Mouse (Mus musculus) heart, postnatal 0 days (tissue): Measurements from ENCODE around the gene Cntnap4. TPM values are rescaled to one million over a fixed set of nuclear protein-coding genes. Genes with fewer than 3 reads are reported as not detected.

ENCODE experiments used
- ATAC-seq: fragments of 200-750 bp; cut with Nextera tagmentation; 2 replicates; pipeline ENCODE4 v1.8.0; 2017; ENCODE audit warnings: low read depth, moderate number of reproducible peaks, moderate library complexity; ENCODE audit not compliant: insufficient read depth
- DNase-seq: peaks from one replicate; pipeline ENCODE4 v3.0.0-alpha.2; 2016; ENCODE audit warnings: low spot score
- H3K27ac ChIP-seq: fragments of 300-500 bp; sonication (generic); 2 replicates; pipeline ENCODE4 v1.5.1; 2014; ENCODE audit warnings: low read depth, mild to moderate bottlenecking
- H3K27me3 ChIP-seq: fragments of 300-500 bp; sonication (generic); 2 replicates; pipeline ENCODE4 v1.6.1; 2014; ENCODE audit warnings: low read length, mixed read lengths; ENCODE audit not compliant: control insufficient read depth, insufficient read depth
- H3K36me3 ChIP-seq: fragments of 300-500 bp; sonication (generic); replicated peaks from 2 replicates; pipeline ENCODE4 v1.6.1; 2014; ENCODE audit warnings: low read length, mixed read lengths; ENCODE audit not compliant: control insufficient read depth, insufficient read depth
- H3K4me1 ChIP-seq: fragments of 300-500 bp; sonication (generic); 2 replicates; pipeline ENCODE4 v1.6.1; 2014; ENCODE audit warnings: antibody characterized with exemption; ENCODE audit not compliant: control insufficient read depth, insufficient read depth
- H3K4me2 ChIP-seq: fragments of 300-500 bp; sonication (generic); 2 replicates; pipeline ENCODE4 v1.6.1; 2014; ENCODE audit warnings: low read depth, mild to moderate bottlenecking, low read length, moderate library complexity
- H3K4me3 ChIP-seq: fragments of 300-500 bp; sonication (generic); 2 replicates; pipeline ENCODE4 v1.5.1; 2014; ENCODE audit warnings: low read depth, low read length
- H3K9ac ChIP-seq: fragments of 300-500 bp; sonication (generic); replicated peaks from 2 replicates; pipeline ENCODE4 v1.6.1; 2014; ENCODE audit warnings: low read depth, low read length, mixed read lengths
- H3K9me3 ChIP-seq: fragments of 300-500 bp; sonication (generic); replicated peaks from 2 replicates; pipeline ENCODE4 v1.6.1; 2016; ENCODE audit warnings: low read length; ENCODE audit not compliant: control insufficient read depth
- CTCF ChIP-seq: IDR thresholded peaks from 2 replicates; pipeline ENCODE4 v1.5.1; 2016; ENCODE audit warnings: antibody characterized with exemption, control low read depth, low read depth
- EP300 ChIP-seq: IDR thresholded peaks from 2 replicates; pipeline ENCODE4 v1.6.1; 2016; ENCODE audit warnings: antibody characterized with exemption, low read depth
- WGBS: fragments of 180-500 bp; shearing (Covaris S2); extraction: QIAGEN DNeasy Blood & Tissue Kit; methylation state at CpG from one replicate; pipeline ENCODE4 v1.1.7; 2014; 5-methylcytosine and 5-hydroxymethylcytosine counted together
- polyA plus RNA-seq: library from polyadenylated mRNA; unstranded; fragments of >200 nt; fragmentation: Nextera tagmentation; extraction: Ambion mirVana; gene quantifications from 2 replicates; pipeline ENCODE4 v1.2.1, GENCODE M21; 2015
- total RNA-seq: library from RNA; depleted of rRNA; stranded (reverse); fragments of >200 nt; gene quantifications from 2 replicates; pipeline ENCODE4 v1.2.3, GENCODE M21; 2014; ENCODE audit warnings: low replicate concordance

Cntnap4 gene
- total and polyA plus RNA-seq, 2 experiments from 2014 or later: 0.04 to 0.11 TPM

GRCm38 (mm10) chr8:112588357-112589051 lies 18.7 kb downstream of the Cntnap4 start:
- no peak overlapping the region for H3K4me3 ChIP-seq
- no peaks in the 10 kb centered on the region for H3K4me1 ChIP-seq
- no peak overlapping the region for H3K9ac ChIP-seq
- no peaks in the 10 kb centered on the region for H3K27me3 ChIP-seq
- H3K36me3 ChIP-seq: no peaks in the 10 kb centered on the region
- no peak overlapping the region for H3K27ac ChIP-seq
- no peaks in the 10 kb centered on the region for H3K9me3 ChIP-seq
- no peak overlapping the region for H3K4me2 ChIP-seq
- DNase-seq (no peak), ATAC-seq (no peak)
- WGBS: 63% methylated on average over 8 of the region's 8 CpGs
- no peak for TF ChIP-seq EP300
- no peak for TF ChIP-seq CTCF

GRCm38 (mm10) chr8:112589052-112589389 lies 19.2 kb downstream of the Cntnap4 start:
- no peaks in the 10 kb centered on the region for H3K9me3 ChIP-seq
- DNase-seq (no peak), ATAC-seq (no peak)
- 62% methylated on average over 14 of the region's 14 CpGs for WGBS
- H3K4me2 ChIP-seq: no peak overlapping the region
- no peaks in the 10 kb centered on the region for H3K36me3 ChIP-seq
- no peaks in the 10 kb centered on the region for H3K27me3 ChIP-seq
- no peak overlapping the region for H3K9ac ChIP-seq
- H3K4me3 ChIP-seq: no peak overlapping the region
- no peak overlapping the region for H3K27ac ChIP-seq
- TF ChIP-seq CTCF (no peak), EP300 (no peak)
- H3K4me1 ChIP-seq: no peaks in the 10 kb centered on the region

GRCm38 (mm10) chr8:112596023-112596776 lies 26.4 kb downstream of the Cntnap4 start:
- Histone ChIP-seq H3K4me3 (no peak overlapping the region), H3K27ac (no peak overlapping the region), H3K36me3 (no peaks in the 10 kb centered on the region), H3K9me3 (no peaks in the 10 kb centered on the region), H3K9ac (no peak overlapping the region), H3K4me1 (no peaks in the 10 kb centered on the region), H3K4me2 (no peak overlapping the region), H3K27me3 (no peaks in the 10 kb centered on the region)
- WGBS: 76% methylated on average over 15 of the region's 15 CpGs
- TF ChIP-seq EP300 (no peak), CTCF (no peak)
- DNase-seq: no peak
- ATAC-seq: no peak

GRCm38 (mm10) chr8:112599975-112600374 lies 30.1 kb downstream of the Cntnap4 start:
- Histone ChIP-seq H3K9me3 (no peaks in the 10 kb centered on the region), H3K4me3 (no peak overlapping the region), H3K27ac (no peak overlapping the region), H3K4me1 (no peaks in the 10 kb centered on the region), H3K36me3 (no peaks in the 10 kb centered on the region), H3K27me3 (no peaks in the 10 kb centered on the region), H3K9ac (no peak overlapping the region), H3K4me2 (no peak overlapping the region)
- TF ChIP-seq CTCF: no peak
- no peak for TF ChIP-seq EP300
- DNase-seq: no peak
- ATAC-seq: no peak
- 83% methylated on average over 11 of the region's 11 CpGs for WGBS

GRCm38 (mm10) chr8:112601150-112601549 lies 31.3 kb downstream of the Cntnap4 start:
- H3K27me3 ChIP-seq: no peaks in the 10 kb centered on the region
- ATAC-seq (no peak), DNase-seq (no peak)
- H3K27ac ChIP-seq: no peak overlapping the region
- H3K4me3 ChIP-seq: no peak overlapping the region
- no peaks in the 10 kb centered on the region for H3K36me3 ChIP-seq
- no peak for TF ChIP-seq EP300
- TF ChIP-seq CTCF: no peak
- H3K4me1 ChIP-seq: no peaks in the 10 kb centered on the region
- no peaks in the 10 kb centered on the region for H3K9me3 ChIP-seq
- WGBS: 54% methylated on average over 1 of the region's 1 CpGs
- H3K4me2 ChIP-seq: no peak overlapping the region
- no peak overlapping the region for H3K9ac ChIP-seq

- 60% methylated on average over 6 of the region's 6 CpGs for WGBS
- no peak for DNase-seq
These were observed 40.3 kb downstream of the Cntnap4 start for GRCm38 (mm10) chr8:112610121-112610520.

More at GRCm38 (mm10) chr8:112610121-112610520, 40.3 kb downstream of the Cntnap4 start:
- no peak for ATAC-seq
- Histone ChIP-seq H3K27ac (no peak overlapping the region), H3K4me3 (no peak overlapping the region), H3K4me2 (no peak overlapping the region), H3K36me3 (no peaks in the 10 kb centered on the region), H3K9ac (no peak overlapping the region), H3K4me1 (no peaks in the 10 kb centered on the region), H3K27me3 (no peaks in the 10 kb centered on the region), H3K9me3 (0 out of 2 replicates have a peak, but pooled peaks cover 2% of the 10 kb centered on the region)
- no peak for TF ChIP-seq EP300
- TF ChIP-seq CTCF: no peak
